Mouse (Mus musculus) WW6 (cell line): ENCODE data around the gene Zfp423.

Experiments used
- DNase-seq: peaks from one replicate; pipeline ENCODE4 v3.0.0-alpha.2; 2013; ENCODE audit warnings: low read depth, low spot score

Zfp423 gene

GRCm38 (mm10) chr8:87619118-87619517, 340.3 kb downstream of the Zfp423 start:
- no peak for DNase-seq

DNA sequence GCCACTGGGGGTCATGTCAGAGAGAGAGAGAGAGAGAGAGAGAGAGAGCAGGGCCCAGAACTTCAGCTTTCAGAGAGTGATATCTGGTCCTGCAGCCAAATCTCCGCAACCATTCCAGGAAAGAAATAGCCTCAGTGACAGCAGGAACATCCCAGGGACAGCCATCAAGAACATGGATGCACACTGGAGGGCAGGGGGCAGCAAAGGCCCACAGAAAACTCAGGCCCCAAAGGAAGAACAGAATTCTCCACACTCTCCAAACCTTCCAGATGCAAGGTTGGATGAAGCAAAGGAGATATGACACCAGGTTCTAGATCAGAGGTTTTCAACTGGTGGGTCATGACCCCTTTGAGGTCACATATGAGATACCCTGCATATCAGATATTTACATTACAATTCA, 345.7 kb downstream of the Zfp423 start:
- no peak for DNase-seq
